Mouse (Mus musculus): Measurements from ENCODE around the gene Golgb1. TPM values are rescaled to one million over a fixed set of nuclear protein-coding genes. Genes with fewer than 3 reads are reported as not detected.
"Not testable (repeated sequence)": the region's sequence is repeated elsewhere in the genome, so short reads cannot be mapped to it uniquely, and the experiment has no call there.

Gene Golgb1
- 36.2 and 48.8 TPM in 2 replicates for polyA plus RNA-seq (2012; rRNA removed)

DNA sequence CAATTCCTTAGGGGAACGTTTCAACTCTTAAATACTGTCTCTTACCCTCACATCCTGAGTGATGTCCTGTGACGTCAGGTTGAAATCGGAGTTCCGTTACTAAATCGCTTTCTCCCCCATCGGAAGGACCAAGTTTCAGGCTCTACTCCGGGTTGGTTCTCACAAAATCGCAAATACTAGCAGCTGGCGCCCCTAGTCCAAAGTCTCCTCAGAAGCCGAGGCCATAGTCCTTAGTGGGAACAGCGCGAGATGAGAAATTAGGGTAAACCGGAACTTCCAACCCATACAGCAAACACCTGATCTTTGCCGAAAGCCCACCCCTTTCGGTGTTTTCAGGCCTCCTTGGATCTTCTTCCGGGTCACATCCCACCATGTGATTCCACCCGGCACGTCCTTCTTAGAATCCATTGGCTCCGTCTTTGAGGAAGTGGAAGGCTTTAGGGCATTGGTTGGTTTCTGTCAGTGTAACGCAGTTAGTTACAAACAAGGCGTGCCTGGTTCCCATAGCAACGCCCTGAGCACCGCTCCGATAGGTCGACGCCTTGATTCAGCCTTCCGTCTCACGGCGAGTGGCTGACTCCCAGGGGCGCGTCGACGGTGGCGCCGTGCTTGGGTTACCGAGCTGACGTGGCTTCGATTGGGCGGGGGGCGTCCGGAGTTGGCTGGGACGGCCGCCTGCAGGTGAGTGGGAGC, at the start of gene Golgb1, which contains the start of gene Eaf2:
Golgb1 (plus strand) TSS at position 558 of the 693 bp plus-strand sequence.
Eaf2 (minus strand) TSS at position 421 of the 693 bp plus-strand sequence.
- Histone ChIP-seq H3K36me3 (ENCODE audit: control insufficient read depth, insufficient read depth, low read length) (no peaks in the 10 kb centered on the region), H3K4me1 (ENCODE audit: control insufficient read depth, insufficient read depth, low read length) (peaks cover 14% of the 10 kb centered on the region), H3K27me3 (replicated peaks; ENCODE audit: control insufficient read depth, insufficient read depth, low read length) (no peaks in the 10 kb centered on the region), H3K27ac (ENCODE audit: insufficient read depth, low read depth, low read length) (peak within 1 kb of the TSS; percentile 74), H3K4me3 (ENCODE audit: insufficient read depth, low read depth, low read length) (peak within 1 kb of the TSS; percentile 83)
- WGBS: under 1% methylated on average over 43 of the region's 43 CpGs
- peak; percentile 100 for DNase-seq
- TF ChIP-seq CTCF (conservative IDR thresholded peaks at IDR 0.05; ENCODE audit: insufficient read depth, insufficient read length, low read depth, low read length): no peak
- TF ChIP-seq POLR2A (IDR thresholded peaks at IDR 0.05; ENCODE audit: low read depth, low read length): no peak

DNA sequence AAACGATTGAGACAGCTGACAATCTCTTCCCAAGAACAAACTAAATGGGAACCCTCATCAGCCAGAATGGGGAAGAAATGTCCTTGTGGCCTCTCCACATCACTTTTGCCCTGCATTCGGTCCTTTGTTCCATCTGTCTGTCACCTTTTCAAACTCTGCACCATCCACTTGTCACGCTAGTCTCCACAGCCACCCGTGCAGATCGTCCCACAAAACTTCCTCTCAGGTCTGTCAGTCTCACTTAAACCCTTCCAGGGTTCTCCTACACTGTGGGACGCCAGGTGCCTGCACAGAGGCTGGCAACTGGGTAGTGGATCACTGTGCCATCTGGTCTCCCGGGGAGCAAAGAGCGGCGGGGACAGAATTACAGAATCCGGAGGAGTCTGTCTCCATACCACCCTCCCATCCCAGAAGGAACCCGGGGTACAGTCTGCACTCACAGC, 47.3 kb upstream of the Golgb1 start:
- no peak for DNase-seq
- Histone ChIP-seq H3K4me1 (ENCODE audit: control insufficient read depth, insufficient read depth, low read length) (peaks cover 6% of the 10 kb centered on the region; the same call in 1 of the 2 replicates), H3K27me3 (replicated peaks; ENCODE audit: control insufficient read depth, insufficient read depth, low read length) (no peaks in the 10 kb centered on the region), H3K4me3 (ENCODE audit: insufficient read depth, low read depth, low read length) (peak overlapping the region; percentile 87), H3K27ac (ENCODE audit: insufficient read depth, low read depth, low read length) (no peak overlapping the region), H3K36me3 (ENCODE audit: control insufficient read depth, insufficient read depth, low read length) (no peaks in the 10 kb centered on the region)
- 11% methylated on average over 11 of the region's 11 CpGs for WGBS
- TF ChIP-seq POLR2A (IDR thresholded peaks at IDR 0.05; ENCODE audit: low read depth, low read length) (no peak), CTCF (conservative IDR thresholded peaks at IDR 0.05; ENCODE audit: insufficient read depth, insufficient read length, low read depth, low read length) (no peak)

DNA sequence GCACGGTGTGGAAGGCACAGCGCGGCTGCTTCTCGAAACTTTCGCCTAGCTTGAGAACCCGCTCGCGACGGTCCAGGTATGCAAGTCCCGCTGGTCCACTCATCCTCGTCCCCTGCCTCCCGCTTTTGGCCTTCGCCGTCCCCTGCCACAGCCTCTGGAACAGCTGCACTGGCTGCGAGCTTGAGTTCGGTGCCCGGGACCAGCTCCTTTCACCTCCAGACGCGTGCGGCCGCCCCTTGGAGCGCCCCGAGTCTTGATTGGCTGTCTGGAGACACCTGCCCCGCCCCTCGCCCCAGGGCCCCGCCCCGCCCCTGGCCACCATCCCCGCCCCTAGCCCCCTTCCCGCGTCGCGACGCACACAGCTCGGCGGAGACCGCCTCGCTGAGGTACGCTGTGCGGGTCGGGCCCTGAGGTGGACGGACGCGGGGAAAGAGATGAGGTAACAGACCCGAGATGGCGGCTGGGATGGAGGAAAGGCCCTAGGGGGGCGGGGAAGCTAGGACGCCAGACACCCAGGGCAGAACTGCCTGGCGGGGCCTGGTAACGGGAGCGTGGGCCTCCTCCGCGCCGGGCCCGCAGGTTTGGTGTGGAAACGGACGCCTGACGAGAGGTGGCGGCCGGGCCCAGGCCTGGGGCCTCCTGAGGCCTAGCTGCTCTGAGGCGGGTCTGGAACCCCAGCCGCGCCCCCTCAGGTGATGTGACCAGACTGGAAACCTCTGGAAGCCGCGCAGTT, 46.7 kb upstream of the Golgb1 start, which contains the start of gene Iqcb1:
Iqcb1 (plus strand) TSS at position 332 of the 733 bp plus-strand sequence.
- WGBS: under 1% methylated on average over 64 of the region's 64 CpGs
- TF ChIP-seq POLR2A (IDR thresholded peaks at IDR 0.05; ENCODE audit: low read depth, low read length): no peak
- TF ChIP-seq CTCF (conservative IDR thresholded peaks at IDR 0.05; ENCODE audit: insufficient read depth, insufficient read length, low read depth, low read length): no peak

DNA sequence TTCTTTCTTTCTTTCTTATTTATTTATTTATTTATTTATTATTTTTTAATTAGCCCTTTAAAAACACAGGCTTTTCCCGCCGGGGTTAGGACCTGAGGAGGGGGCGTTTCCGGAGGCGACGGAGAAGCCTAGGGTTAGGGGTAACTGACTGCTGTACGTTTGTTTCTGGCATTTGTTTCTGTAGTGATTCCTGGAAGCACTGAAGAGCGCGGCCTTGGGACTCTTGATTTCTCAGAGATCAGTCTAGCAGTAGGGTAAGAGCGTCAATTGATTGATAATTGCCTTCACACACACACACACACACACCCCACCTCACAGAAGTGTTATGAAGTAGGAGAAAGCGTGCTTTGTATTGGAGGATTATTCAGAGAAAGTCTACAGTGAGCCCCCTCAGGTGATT, 46.1 kb upstream of the Golgb1 start:
- Histone ChIP-seq H3K27me3 (replicated peaks; ENCODE audit: control insufficient read depth, insufficient read depth, low read length) (no peaks in the 10 kb centered on the region), H3K4me1 (ENCODE audit: control insufficient read depth, insufficient read depth, low read length) (peaks cover 6% of the 10 kb centered on the region; the same call in 1 of the 2 replicates), H3K4me3 (ENCODE audit: insufficient read depth, low read depth, low read length) (peak overlapping the region; percentile 87), H3K36me3 (ENCODE audit: control insufficient read depth, insufficient read depth, low read length) (no peaks in the 10 kb centered on the region), H3K27ac (ENCODE audit: insufficient read depth, low read depth, low read length) (no peak overlapping the region)
- no peak for TF ChIP-seq POLR2A (IDR thresholded peaks at IDR 0.05; ENCODE audit: low read depth, low read length)
- 16% methylated on average over 11 of the region's 11 CpGs for WGBS
- DNase-seq: no peak

More for the DNA sequence above, 46.7 kb upstream of the Golgb1 start, which contains the start of gene Iqcb1:
- H3K36me3 ChIP-seq (ENCODE audit: control insufficient read depth, insufficient read depth, low read length): no peaks in the 10 kb centered on the region
- H3K4me3 ChIP-seq (ENCODE audit: insufficient read depth, low read depth, low read length): peak within 1 kb of the TSS; percentile 87
- H3K27me3 ChIP-seq (replicated peaks; ENCODE audit: control insufficient read depth, insufficient read depth, low read length): no peaks in the 10 kb centered on the region
- no peak within 1 kb of the TSS for H3K27ac ChIP-seq (ENCODE audit: insufficient read depth, low read depth, low read length)
- peaks cover 6% of the 10 kb centered on the region; the same call in 1 of the 2 replicates for H3K4me1 ChIP-seq (ENCODE audit: control insufficient read depth, insufficient read depth, low read length)
- peak; percentile 92 for DNase-seq

DNA sequence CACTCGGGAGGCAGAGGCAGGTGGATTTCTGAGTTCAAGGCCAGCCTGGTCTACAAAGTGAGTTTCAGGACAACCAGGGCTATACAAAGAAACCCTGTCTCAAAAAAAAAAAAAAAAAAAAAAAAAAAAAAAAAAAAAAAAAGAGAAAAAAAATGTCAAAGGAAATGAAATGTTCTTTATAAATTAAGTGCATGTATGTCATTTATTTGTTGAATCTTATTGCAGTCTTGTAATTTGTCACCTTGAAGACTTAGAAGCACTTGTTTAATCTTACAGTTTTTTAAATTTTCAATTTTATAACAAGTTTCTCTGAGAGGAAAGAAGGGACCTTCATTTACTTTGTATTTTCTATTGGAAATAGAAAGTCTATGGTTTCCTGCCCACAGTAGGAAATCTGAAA, 28.0 kb upstream of the Golgb1 start:
- H3K4me3 ChIP-seq (ENCODE audit: insufficient read depth, low read depth, low read length); H3K36me3 ChIP-seq (ENCODE audit: control insufficient read depth, insufficient read depth, low read length); DNase-seq; H3K27me3 ChIP-seq (replicated peaks; ENCODE audit: control insufficient read depth, insufficient read depth, low read length); H3K4me1 ChIP-seq (ENCODE audit: control insufficient read depth, insufficient read depth, low read length); H3K27ac ChIP-seq (ENCODE audit: insufficient read depth, low read depth, low read length): not testable (repeated sequence)
- WGBS: 96% methylated on average over 1 of the region's 1 CpGs

DNA sequence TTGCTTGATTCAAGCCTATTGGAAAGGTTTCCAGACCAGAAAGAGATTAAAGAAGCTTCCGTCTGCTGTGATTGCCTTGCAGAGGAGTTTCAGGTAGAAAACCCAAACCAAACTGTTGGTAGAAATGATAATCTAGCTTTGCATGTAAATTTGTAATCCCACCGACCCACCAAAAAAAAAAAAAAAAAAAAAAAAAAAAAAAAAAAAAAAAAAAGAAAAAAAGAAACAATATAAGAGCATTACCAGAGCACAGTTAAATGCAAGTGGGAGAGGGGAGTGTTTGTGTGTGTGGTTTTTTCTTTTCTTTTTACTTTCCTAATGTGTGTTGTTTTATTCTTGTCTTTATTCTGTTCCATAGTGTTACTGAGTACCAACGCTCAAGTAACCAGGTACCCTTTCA, 23.7 kb upstream of the Golgb1 start:
- 98% methylated on average over 3 of the region's 3 CpGs for WGBS

DNA sequence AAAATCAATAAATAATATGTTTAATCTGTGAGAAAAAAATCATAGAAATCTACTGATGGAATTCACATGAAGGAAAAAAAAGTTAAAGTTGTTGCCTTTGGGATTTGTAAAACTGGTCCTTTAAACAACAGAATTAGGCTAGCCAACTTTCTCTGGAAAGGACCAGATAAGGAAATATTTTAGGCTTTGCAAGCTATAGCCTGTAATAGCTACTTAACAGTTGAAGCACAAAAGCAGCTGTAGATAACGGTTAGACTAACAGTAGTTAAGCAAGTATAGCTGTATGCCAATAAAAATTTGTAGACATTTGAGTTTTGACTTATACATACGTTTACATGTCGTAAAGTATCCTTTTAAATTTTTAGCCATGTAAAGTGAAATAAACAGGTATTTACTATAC, 11.4 kb upstream of the Golgb1 start:
- Histone ChIP-seq H3K27me3 (replicated peaks; ENCODE audit: control insufficient read depth, insufficient read depth, low read length) (no peaks in the 10 kb centered on the region), H3K4me3 (ENCODE audit: insufficient read depth, low read depth, low read length) (no peak overlapping the region), H3K4me1 (ENCODE audit: control insufficient read depth, insufficient read depth, low read length) (no peaks in the 10 kb centered on the region), H3K27ac (ENCODE audit: insufficient read depth, low read depth, low read length) (no peak overlapping the region), H3K36me3 (ENCODE audit: control insufficient read depth, insufficient read depth, low read length) (no peaks in the 10 kb centered on the region; the same call in 1 of the 2 replicates)
- TF ChIP-seq POLR2A (IDR thresholded peaks at IDR 0.05; ENCODE audit: low read depth, low read length) (no peak), CTCF (conservative IDR thresholded peaks at IDR 0.05; ENCODE audit: insufficient read depth, insufficient read length, low read depth, low read length) (no peak)
- DNase-seq: no peak
- WGBS: 90% methylated on average over 3 of the region's 3 CpGs

More for the DNA sequence above, 23.7 kb upstream of the Golgb1 start:
- H3K4me3 ChIP-seq (ENCODE audit: insufficient read depth, low read depth, low read length): no peak overlapping the region
- H3K27me3 ChIP-seq (replicated peaks; ENCODE audit: control insufficient read depth, insufficient read depth, low read length): no peaks in the 10 kb centered on the region
- DNase-seq: no peak
- no peaks in the 10 kb centered on the region for H3K36me3 ChIP-seq (ENCODE audit: control insufficient read depth, insufficient read depth, low read length)
- no peaks in the 10 kb centered on the region for H3K4me1 ChIP-seq (ENCODE audit: control insufficient read depth, insufficient read depth, low read length)
- TF ChIP-seq CTCF (conservative IDR thresholded peaks at IDR 0.05; ENCODE audit: insufficient read depth, insufficient read length, low read depth, low read length) (no peak), POLR2A (IDR thresholded peaks at IDR 0.05; ENCODE audit: low read depth, low read length) (no peak)
- H3K27ac ChIP-seq (ENCODE audit: insufficient read depth, low read depth, low read length): no peak overlapping the region

Data from kidney, adult 2 months (tissue).